Mouse (Mus musculus) heart, postnatal 36 days (tissue): ENCODE results near the gene Itgb6. TPM values are rescaled to one million over a fixed set of nuclear protein-coding genes. Genes with fewer than 3 reads are reported as not detected.

Experiments
- DNase-seq, 2 experiments: peaks; one replicate each; pipeline ENCODE4 v3.0.0; 2021 to 2022
- intact Hi-C: fragments of 180-260 bp; cut with DNase I; formaldehyde crosslinking; loops from one replicate; pipeline ENCODE4 v1.15.1; 2025
- total RNA-seq, 2 experiments: library from RNA; stranded (reverse); gene quantifications; 2 replicates each; pipeline ENCODE4 v1.2.3; 2021

The Itgb6 gene
- total RNA-seq: 10 to 100 TPM; 15.2 to 16.7 TPM

DNA sequence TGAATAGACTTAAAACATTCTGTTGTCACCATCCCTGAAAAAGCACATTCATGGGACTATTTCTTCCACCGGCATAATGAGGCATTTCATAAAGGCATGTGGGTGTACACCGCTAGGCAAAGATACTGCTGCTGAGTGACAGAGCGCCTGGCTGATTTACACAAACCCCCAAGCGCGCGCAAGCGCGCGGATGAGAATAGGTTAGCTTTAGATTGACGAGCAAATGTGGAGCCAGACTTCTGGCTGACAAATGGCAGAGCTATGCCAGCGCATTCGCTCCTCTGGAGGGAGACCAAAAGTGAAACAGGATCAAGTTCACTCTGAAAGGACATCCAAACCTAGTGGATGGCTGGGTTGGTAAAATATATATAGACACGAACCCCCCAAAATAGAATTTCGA is at the start of gene Itgb6:
Gene Itgb6 (minus strand): TSS at position 130 of the 400 bp plus-strand sequence.
- peak; percentile 48 to 61 for DNase-seq
- intact Hi-C loops: loop anchor here (5.0 kb wide), 1 partner anchor 180 kb away; no protein-coding TSS in a partner anchor

DNA sequence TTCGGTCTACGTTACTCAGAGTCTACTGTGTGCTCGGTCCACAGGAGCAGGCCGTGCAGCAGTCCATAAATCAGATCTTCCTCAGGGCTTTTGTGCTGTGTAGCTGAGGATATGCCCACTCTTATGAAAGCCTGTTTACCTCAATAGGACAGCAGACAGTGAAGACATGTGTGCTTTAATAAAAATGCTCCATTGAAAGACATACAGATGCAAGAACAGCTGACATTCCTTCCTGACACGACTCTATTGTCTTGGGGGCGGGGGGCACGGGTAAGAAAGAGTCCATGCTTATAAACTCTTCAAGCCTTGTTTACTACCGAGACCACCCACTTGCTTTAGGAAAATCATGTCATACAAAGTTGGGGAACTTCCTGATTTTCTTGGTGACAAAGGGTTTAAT is 44.0 kb upstream of the Itgb6 start:
- intact Hi-C loops: no loop called here
- no peak for DNase-seq

DNA sequence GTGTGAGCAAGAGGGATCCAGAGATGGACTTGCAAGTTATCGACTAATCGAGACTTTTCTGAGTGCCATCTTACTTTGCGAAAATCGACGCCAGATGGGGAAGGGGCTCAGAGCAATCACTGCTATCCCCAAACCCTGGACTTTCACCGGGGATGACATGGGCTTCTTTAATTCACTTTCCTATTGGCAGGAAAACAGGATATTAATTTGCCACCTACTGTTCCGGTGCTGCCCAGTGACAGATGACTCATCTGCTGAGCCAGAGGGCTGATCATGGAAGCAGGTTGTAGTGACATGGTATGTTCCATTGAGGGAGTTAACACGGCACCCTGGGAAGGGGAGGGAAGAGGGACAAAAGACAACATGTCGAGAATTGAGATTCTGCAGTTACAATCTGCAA is 33.8 kb upstream of the Itgb6 start:
- intact Hi-C loops: no loop called here
- DNase-seq: no peak

DNA sequence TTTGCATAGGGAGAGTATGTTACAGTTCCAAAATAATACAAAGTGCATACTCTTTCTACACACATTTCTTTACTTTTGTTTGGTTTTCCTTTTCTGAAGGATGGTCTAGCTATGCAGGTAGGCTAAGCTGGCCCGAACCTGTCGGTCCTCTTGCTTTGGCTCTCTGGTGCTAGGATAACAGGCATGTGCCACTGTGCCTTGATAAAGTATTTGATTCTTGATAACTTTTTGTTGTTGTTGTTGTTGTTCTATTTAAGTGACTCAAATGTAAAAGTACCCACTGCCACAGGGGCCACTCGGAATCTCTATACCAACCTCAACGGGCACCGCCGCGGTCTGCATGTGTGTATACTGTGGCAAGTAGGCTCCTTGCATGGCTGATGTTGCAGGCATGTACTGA is 32.7 kb upstream of the Itgb6 start:
- intact Hi-C loops: no loop called here

DNA sequence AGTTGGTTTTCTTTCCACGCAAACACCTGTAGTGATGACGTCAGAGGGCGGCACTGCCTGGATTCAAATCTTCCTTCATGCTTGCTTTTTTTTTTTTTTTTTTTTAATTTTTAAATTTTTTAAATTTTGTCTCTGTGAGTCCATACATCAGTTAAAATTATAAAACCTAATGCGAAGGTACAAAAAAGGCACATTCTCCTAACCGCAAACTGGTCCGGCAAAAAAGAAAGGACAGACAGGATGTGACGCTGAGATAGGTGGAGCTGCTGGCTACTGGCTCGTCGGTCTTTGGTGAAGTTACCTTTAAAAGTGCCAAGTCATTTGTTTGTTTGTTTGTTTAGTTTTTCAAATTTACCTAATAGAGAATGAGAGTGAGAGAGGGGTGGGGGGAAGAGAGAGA is 28.8 kb upstream of the Itgb6 start:
- intact Hi-C loops: no loop called here
- DNase-seq: no peak

More for the DNA sequence above, 32.7 kb upstream of the Itgb6 start:
- DNase-seq: no peak

DNA sequence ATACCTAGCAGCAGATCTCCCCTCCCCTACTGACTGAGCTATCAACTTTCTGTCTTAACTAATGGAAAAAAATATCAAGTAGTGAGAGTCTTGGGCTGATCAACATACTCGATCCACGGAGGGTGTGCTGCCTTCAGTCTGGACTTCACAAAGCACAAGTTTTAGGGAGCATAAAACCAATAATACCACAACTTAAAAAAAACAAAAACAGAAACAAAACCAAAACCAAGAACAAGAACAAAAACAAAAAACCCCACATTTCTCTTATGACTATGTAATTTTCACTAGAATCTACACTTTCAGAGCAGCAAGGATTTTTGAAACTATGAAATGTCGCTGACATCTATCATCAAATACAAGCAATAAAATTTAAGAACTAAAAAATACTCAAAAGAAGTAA is 28.1 kb upstream of the Itgb6 start:
- no peak for DNase-seq
- intact Hi-C loops: no loop called here

DNA sequence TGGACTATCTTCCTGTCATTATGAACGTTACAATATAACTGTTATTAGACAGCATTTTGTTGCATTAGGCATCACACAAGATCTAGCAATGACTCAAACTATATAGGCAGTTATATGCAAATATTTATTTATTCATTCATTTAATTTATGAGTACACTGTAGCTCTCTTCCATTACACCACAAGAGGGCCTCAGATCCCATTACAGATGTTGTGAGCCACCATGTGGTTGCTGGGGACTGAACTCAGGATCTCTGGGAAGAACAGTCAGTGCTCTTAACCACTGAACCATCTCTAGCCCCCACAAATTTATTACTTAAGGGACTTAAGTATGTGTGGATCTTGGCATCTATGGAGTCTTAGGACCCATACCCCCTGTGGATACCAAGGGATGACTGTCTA is 26.1 kb upstream of the Itgb6 start:
- DNase-seq: no peak
- intact Hi-C loops: no loop called here

DNA sequence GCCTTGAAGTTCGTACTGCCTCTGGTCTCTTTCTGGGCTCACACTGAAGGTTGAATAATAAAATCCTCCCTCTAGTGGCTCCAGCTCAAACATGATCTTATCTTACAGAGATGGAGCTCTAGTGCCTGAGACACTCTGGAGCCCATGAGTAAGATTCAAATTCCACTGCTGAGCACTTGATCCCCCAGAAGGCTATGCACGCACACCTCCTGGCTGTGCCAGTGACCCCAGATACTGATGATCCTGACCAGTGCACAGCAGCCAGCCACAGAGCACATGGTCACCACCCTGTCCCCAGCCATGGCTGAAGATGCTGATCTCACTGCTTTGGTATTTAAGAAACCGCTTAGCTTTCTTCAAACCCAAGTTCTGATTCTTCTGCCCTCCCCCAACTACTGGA is 25.1 kb upstream of the Itgb6 start:
- intact Hi-C loops: no loop called here

DNA sequence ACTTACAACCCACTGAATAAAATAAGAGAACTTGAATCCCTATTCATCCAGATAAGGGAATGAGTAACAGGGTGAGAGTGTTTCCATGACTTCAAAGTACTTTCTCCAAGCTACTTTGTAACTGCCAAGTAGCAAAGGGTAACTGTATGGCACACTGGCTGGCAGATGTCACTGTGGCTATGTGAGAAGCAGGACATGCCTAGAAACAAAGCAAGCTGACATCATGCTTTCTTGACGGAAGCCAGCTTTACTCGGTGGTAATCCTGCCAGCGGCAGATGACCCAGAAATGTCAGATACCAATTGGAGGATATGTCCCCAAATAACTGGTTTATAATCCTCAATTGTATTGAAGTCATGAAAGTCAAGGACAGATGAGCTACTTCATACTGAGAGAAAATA is 22.2 kb upstream of the Itgb6 start:
- intact Hi-C loops: no loop called here
- no peak for DNase-seq

More for the DNA sequence above, 25.1 kb upstream of the Itgb6 start:
- DNase-seq: peak; percentile 16 to 36

DNA sequence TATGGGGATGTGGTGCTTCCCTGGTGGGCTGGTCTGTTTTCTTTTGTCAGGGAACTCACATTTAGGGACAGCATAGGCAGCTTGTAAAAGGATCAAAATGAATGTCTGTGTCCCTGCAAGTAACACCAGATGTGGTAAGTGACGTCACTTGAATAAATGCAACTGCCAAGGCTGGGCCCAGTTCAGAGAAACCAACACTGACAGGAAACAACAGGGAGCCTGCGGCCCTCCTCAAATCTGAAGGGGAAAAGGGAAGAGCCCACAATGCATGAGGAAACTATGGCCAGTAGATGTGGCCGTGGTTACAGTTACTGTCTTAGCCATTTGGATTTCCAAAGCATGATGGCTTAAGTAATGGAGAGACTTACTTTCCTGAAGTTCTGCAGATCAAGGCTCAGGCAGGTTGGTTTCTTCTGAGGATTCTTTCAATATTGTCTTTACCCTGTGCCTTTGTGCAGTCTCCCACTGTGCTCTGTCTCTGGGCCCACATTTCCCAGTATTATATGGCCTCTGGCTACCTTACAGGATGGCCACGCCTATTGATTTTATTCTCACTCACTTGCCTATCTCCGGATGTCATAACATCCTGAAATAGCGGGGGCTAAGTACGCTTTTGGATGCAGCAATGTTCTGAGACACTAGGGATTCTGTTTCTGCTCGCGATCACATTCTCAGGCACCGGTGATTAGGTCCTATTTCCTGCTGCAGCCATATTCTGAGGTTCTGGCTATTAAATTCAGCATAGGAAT is 17.1 kb upstream of the Itgb6 start:
- intact Hi-C loops: no loop called here
- no peak for DNase-seq

DNA sequence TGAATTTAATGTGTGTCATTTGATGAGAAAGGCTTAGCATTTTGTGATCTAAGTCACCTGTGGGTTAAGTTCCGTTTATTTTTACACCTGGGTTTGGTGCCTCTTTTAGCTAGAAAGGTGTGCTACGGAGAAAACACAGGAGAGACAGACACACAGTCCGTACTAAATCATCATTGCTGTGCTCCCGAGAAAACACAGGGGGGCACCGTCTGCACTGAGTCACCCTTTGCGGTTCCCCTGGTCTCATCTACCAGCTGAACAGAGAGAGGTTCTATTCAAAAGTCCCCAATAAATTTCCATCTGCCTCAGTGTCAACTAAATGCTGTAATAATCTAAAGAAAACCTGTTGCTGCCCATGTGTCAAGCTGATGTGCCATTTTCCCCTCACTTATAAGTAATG is 8.5 kb upstream of the Itgb6 start:
- no peak for DNase-seq
- intact Hi-C loops: no loop called here

DNA sequence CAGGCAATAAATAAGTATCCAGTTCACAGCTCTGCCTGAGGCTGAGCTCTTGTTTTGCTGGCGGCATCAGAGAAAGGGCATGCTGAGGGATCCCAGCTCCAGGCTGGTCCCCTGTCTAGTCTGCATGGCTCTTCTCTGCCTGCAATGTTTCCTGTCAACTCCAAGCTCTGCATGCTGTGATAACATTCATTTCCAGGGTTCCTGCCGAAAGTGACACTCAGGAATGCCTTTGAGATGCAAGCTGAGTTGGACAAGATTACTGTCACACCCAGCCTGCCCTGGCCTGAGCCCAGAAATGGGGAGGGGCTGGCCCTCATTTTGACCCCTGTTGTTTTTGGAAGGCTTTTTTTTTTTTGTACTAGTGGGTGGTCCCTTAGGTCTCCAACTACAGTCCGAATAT is 7.6 kb upstream of the Itgb6 start:
- intact Hi-C loops: no loop called here
- DNase-seq: peak in 1 of 2 experiments; percentile 33

DNA sequence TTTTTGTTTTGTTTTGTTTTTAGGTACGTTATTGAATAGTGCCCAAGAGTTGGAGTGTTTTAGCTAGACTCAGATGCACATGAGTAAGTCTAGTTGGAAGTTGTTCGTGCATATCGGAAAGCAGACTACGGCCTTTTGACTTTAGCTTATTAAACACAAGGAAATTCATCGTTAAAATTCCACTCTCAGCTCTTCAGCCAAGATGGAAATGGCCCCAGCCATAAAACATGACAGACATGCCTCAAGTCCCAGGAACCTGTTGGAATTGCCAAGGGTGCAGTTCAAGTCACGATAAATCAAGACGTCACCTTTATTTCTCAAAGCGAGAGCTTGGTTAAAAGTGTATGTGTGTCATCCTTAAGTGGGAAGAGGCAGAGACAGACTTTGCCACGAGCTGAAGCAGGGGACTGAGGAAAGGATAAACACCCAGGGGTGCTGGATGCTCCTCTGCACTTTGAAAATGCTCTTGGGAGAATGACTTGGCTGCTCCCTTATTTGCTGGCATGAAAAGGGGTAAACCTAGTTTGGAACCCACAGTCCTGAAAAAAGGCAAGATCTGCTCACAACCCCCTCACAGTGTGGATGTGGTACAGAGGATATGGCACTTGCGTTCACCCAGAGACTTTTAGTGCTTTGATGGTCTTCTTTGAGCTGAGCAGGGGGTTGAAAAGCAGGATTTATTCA is 6.6 kb upstream of the Itgb6 start:
- no peak for DNase-seq
- intact Hi-C loops: no loop called here

DNA sequence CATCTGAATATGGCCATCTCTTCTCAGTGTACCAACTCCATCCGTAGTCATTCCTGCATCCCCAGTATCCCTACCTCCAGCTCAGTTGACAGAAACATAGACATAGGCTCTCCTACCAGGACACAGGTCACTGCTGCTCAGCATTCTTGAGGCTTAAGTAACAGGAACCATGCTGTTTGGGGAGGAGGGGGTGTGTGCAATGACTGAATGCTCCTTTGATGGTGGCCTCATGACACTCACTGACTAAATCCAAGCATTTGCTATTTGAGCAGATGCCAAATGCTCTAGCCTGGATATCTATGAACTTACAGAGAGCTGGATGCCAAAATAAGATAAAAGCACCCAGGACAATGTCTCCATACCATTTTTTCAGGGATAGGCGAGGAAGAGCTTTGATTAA is 2.2 kb upstream of the Itgb6 start:
- intact Hi-C loops: loop anchor here (5.0 kb wide), 1 partner anchor 178 kb away; no protein-coding TSS in a partner anchor
- DNase-seq: no peak

DNA sequence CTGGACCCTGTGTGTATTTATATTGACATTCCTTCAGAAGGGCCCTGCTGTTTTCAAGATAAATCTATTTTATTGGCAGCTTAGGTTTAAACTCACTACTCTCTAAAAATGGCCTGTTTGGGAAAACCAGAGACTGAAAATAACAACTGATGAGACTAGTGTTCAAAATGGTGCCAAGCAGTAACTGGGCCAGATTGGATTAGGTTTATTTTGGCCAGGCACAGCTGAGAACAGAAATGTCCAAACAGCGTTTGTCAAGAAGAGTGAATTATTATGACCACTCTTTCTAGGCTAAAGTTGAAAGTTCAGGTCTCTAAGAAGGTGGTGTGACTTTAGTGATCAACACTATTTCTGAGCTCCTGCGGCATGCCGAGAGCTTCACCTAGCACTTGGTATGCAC is 524 bp upstream of the Itgb6 start:
- DNase-seq: no peak
- intact Hi-C loops: loop anchor here (5.0 kb wide), 1 partner anchor 179 kb away; no protein-coding TSS in a partner anchor

DNA sequence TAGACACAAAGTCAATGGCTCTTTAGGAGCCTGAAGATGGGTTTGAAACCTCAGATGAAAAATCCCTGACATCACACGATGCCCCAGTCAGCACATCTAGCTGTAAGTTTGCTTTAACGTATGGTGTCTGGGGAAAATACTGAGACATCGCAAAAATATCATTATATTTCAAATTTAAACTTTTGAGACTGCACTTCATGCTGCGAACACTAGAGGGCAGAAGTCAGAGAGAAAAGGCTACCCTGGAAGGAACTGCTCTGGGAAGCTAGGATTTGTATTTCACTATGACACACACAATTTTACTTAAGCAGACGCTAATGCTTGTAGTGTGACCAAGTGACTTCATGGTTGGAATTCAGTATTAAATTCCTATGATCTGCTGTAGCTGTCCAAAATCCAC is 1.5 kb downstream of the Itgb6 start:
- peak in 1 of 2 experiments; percentile 51 for DNase-seq
- intact Hi-C loops: loop anchor here (1.0 to 5.0 kb wide), 4 partner anchors 181 to 733 kb away; no protein-coding TSS in a partner anchor

DNA sequence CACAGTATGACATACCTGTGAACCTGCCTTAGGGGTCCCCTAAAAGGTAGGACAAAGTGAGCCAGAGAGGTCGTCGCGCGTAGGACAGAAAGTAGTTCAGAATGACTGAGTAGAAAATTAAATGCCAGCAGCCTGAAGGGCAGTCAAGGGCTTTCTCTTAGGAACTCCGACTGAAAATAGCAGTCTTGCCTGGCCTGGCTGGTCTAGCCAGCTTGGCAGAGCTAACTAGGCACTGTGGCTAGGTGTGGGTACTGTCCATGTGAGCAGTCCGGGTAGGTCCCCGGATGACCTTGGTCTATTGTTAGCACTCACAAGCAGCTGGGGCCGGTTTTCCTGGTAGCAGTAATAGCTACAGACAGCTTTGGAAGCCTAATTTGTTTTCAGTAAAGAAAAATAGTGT is 2.2 kb downstream of the Itgb6 start:
- intact Hi-C loops: loop anchor here (2.0 to 5.0 kb wide), 3 partner anchors 182 to 683 kb away; no protein-coding TSS in a partner anchor
- no peak for DNase-seq

DNA sequence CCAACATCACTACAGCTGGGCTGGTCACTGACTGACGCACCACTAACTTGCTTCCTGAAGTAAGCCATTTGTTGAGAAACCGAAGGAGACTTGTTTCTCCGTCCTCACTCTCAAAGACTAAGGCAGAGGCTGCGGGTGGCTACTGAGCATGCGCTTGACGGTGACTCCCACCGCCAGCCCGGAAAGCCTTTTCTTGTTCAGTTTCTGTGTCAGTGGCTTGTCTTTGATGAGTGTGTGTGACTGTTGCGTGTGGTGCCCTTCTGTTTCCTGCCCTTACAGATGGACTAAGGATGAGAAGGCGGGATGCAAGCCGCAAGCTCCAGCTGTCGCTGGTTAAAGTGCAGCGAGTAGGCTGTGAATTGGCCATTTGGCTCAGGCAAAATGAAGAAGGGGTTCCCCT is 5.1 kb downstream of the Itgb6 start:
- intact Hi-C loops: no loop called here
- no peak for DNase-seq

DNA sequence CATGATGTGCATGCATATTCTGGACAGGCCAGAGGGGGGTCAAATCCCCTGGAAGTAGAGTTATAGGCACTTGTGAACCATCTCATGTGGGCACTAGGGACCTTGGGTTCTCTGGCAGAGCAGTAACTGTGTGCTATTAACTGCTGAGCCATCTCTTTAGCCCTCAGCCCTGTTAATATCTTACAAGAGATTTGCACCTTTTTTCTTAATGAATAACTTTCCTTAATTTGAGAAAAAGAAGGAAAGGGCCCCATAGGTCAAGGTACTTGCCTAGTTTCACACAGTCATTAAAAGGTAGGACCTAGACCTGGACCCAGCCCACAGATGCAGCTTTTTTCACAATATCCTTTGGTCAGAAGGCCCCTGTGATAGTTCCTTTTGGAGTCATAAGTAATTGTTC is 5.9 kb downstream of the Itgb6 start:
- intact Hi-C loops: no loop called here
- DNase-seq: no peak

DNA sequence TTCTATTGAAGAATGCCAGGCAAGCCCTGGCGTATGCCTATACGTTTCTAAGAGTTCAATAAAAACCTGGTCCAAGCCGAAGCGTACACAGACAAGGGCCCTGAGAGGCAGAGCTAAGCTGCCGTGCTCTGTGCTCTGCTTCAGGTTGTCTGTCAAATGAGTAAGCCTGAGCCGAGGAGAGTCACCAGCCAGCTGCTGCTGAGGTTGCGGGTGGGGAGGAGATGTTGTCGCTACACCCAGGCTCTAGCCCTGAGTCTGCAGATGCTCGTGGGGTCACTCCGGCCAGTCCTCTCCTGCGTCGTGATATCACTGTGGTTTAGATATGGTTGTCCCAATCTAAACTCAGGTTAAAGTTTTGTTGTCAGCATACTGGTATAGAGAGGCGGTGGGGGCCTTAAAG is 6.7 kb downstream of the Itgb6 start:
- DNase-seq: no peak

DNA sequence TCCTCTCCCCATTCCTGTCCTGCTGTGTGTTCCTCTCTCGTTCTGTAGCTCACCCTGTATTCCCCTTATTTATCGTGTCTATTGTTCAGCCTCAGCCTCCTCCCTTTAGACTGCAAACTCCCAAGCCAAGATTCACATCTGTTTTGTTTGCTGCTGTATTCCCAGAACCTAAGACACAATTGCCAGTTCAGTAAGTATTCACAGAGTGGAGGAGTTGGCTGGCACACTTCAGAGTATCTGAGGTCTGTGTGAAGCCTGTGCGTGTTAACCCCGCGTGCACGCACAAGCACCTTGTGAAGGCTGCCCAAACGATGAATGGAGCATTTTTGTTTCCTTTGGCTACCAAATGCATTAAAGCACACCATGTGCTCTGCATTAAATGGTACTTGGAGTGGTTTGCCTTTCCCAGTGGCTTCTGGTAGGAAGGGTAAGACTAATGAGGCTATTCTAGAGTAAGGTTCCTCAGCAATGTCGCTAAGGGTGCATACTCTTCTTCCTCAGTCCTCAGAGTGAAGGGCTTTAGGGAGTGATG is 7.4 kb downstream of the Itgb6 start:
- DNase-seq: no peak
- intact Hi-C loops: no loop called here

More for the DNA sequence above, 6.7 kb downstream of the Itgb6 start:
- intact Hi-C loops: no loop called here

DNA sequence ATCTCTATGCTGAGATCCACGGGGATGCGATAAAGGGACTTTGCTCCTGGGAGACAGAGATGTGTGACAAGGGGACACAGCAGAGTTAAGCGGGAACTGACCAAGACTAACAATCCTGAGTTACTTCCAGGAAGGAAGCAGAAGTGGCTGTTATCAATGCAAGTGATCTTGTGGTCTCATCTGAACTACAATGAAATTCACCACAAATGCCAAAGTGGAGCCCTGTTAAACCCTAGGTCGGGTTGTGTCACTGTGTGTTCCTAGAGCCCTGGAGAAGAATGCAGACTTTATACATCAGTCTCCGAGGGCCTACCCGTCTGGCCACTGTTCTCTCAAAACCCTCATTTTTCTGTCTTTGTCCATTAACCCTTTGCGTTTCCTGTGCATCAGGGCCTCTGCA is 8.0 kb downstream of the Itgb6 start:
- DNase-seq: no peak
- intact Hi-C loops: no loop called here
